Mouse (Mus musculus) 416B (cell line): ENCODE data around the gene Snrpd3.
"Not testable (repeated sequence)": the region's sequence is repeated elsewhere in the genome, so short reads cannot be mapped to it uniquely, and the experiment has no call there.

Experiments
- DNase-seq: peaks from one replicate; pipeline ENCODE4 v3.0.0; 2011; ENCODE audit warnings: low read depth

The Snrpd3 gene

GRCm38 (mm10) chr10:75501641-75502040, 15.7 kb upstream of the Snrpd3 start:
- DNase-seq = no peak

- peak; percentile 60 for DNase-seq
Measured at GRCm38 (mm10) chr10:75503692-75504091, 13.7 kb upstream of the Snrpd3 start.

DNA sequence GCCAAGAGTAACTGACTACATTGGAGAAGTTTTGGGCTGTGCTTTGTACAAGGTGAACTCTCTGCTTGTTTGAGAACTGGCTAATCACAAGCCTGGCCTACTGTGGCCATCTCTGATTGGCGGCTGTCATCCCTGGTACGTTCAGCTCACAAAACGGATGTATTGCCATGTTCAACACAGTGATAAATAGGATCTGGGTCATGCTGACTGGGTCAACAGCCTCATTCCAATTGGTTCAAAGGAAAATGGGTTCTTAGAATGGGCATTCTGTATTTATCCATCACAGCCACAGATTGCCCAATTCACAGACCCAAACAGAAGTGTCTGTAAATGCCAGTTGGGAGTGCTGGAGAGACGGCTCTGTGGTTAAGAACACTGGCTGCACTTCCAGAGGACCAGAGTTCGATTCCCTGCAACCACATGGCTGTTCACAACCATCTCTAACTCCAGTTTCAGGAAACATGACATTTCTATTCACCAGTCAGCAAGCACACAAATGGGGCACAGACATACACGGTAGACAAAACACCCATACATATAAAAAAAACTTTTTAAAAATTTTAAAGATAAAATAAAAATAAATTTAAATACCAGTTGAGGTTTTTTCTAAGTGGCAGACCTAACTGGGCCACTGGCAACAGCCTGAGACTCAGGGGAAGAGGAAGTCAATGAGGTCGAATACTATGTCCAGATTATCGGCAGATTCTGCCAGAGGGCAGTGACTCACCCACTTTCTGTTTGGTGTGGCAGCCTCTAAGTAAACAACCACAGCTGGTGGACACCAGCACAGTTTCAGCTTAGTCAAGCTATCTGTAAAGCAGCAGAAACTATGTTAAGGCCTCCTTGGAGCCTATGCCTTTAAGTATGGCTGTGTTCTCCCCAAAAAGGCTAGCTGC, 12.9 kb upstream of the Snrpd3 start:
- peak; percentile 94 for DNase-seq

- no peak for DNase-seq
Measured at GRCm38 (mm10) chr10:75505130-75505495, 12.2 kb upstream of the Snrpd3 start.

DNA sequence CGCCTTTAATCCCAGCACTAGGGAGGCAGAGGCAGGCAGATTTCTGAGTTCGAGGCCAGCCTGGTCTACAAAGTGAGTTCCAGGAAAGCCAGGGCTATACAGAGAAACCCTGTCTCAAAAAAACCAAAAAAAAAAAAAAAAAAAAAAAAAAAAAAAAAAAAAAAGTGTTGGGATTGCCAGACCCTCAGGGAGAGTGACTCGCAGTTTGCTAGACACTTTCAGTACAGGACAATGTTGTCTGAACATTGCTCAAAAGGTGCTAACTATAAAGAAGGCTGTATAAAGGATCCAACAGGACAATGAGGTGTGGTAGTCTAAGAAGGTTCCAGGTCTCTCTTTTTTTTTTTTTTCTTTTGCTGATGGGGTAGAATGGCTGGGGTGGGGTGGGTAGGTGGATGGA, 11.4 kb upstream of the Snrpd3 start:
- DNase-seq = not testable (repeated sequence)

GRCm38 (mm10) chr10:75510446-75510845, 6.9 kb upstream of the Snrpd3 start:
- DNase-seq = no peak

DNA sequence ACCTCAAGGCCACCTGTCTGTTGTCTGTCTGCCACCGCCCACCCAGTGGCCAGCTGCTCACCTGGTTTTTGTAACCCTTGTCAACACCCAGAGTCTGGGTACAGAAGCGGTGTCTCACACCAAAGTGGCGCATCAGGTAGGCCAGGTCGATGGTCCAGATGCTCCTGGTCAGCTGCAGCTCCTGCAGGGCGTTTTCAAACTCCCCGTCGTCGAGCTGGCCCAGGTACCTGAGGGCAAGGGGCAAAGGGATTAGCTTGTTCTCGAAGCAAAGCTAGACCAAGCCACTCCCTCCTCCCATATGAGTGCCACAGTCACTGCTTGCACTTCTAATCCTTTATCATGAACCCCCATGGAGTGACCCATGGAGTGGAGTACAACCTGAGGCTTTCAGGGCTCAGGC, 6.3 kb upstream of the Snrpd3 start:
- DNase-seq = no peak

DNA sequence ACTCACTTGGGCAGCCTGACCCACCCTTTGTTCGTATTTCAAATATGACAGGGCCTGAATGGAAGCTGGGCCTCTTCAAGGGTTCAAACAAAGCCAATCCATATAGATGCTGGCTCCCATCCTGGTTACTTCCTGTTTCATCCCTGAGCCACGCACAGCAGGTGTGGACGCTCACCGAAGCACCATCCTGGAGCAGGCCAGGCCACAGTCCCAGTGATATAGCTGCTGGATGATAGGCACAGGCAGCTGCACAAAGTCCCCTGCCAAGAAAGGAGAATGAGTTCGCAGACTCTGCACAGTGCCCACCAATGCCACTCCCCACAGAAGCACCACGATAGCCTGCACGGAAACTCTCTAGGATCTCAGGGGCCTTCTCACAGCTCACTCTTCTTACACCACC, 5.5 kb upstream of the Snrpd3 start:
- no peak for DNase-seq

GRCm38 (mm10) chr10:75512796-75513195, 4.6 kb upstream of the Snrpd3 start:
- DNase-seq = no peak

GRCm38 (mm10) chr10:75513306-75514067, 3.9 kb upstream of the Snrpd3 start:
- DNase-seq = no peak

- DNase-seq = no peak
Measured at GRCm38 (mm10) chr10:75514361-75514760, 3.0 kb upstream of the Snrpd3 start.

DNA sequence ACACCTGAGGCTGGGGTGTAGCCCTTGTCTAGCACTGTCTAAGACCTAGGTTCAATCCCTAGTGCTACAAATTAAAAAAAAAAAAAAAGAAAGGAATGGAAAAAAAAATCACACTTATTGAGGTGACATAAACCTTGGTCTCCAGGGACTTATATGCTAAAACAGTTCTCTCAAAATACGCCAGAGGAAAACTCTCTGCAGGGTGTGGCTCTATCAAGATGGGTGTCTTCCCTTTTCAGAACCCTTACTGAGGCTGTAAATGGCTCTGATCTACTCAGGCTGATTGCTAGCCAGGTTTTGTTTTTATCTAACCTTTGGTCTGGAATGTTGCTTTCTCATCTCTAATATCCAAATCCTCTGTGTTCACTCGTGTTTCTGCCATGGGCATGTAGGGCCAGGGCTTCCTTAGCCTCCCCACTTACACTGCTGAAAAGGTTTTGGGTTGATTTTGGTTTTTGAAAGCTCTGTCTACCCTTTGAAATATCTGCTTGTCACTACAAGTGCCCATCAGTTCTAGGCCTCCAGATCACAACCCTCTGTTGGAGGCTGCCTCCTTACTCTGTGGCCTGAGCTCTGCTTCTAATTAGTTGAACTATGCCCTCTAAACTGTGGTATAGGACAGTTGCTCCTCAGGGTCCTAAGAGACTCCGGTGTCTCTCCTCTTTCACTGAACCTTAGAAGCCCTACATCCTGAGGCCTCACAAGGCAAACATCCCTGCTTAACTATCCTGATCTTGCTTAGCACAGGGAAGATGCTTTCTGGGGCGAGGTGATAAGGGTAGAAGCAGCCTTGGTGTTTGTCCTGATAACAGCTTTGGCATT, 1.9 kb upstream of the Snrpd3 start:
- DNase-seq = no peak

- DNase-seq = peak; percentile 36
Measured at GRCm38 (mm10) chr10:75516038-75516723, 1.2 kb upstream of the Snrpd3 start.

DNA sequence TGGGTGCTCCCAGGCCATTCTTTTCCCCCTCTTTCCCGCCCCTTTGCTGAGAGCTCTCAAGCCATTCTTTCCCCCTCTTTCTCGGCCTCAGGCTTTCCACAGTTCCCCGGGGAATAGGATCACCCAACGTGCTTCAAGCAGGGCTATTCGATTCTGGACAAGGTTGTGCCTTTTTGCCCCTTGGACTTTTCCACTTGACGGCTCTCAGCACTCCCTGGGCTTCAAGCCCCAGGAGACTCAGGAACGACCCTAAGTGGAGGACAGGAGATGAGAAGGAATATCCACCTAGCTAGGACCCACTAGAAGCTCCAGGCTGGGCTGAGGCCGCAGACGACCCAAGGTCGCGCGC, 653 bp upstream of the Snrpd3 start:
- DNase-seq = no peak

GRCm38 (mm10) chr10:75517758-75518143, 400 bp downstream of the Snrpd3 start, which contains the start of gene Gucd1:
Gucd1 (minus strand) TSS chr10:75517972.
- peak; percentile 97 for DNase-seq

DNA sequence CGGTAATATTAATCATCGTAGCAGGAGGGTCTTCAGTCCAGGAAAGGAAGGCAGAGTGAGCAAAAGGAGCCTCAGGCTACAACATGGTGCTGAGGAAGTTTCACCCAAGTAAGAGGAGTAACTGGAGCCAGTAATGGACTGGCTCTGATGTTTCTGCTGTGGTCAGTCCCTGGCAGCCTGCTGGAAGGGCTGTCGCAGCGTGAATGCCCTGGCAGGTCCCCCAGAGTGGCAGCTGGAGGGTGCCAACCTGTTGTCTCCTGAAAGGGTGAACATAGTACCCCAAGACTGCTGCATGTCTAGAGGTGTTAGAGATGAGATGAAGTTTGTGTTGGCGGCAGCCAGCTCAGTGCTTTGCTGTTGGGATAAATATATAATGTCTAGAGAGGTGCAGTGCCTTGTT, 3.2 kb downstream of the Snrpd3 start:
- no peak for DNase-seq

GRCm38 (mm10) chr10:75521643-75522042, 4.3 kb downstream of the Snrpd3 start:
- no peak for DNase-seq

DNA sequence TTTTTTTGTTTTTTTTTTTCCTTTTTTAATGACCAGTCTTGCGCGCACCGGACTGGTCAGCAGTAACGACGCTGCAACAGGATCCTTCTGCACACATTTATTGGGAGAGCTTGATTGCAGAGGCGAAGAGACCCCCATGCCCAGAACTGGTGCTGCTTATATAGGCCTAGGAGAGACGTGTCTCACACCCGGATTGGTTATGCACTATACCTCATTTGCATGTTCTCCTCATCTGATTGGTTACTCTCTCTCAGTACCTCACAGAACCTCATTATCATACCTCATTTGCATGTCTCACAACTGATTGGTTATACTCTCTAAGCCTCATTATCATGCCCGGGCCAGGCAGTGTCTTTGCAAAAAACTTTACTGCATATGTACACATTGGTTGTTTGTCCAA, 8.1 kb downstream of the Snrpd3 start:
- not testable (repeated sequence) for DNase-seq

GRCm38 (mm10) chr10:75530322-75530721, 13.0 kb downstream of the Snrpd3 start:
- no peak for DNase-seq

DNA sequence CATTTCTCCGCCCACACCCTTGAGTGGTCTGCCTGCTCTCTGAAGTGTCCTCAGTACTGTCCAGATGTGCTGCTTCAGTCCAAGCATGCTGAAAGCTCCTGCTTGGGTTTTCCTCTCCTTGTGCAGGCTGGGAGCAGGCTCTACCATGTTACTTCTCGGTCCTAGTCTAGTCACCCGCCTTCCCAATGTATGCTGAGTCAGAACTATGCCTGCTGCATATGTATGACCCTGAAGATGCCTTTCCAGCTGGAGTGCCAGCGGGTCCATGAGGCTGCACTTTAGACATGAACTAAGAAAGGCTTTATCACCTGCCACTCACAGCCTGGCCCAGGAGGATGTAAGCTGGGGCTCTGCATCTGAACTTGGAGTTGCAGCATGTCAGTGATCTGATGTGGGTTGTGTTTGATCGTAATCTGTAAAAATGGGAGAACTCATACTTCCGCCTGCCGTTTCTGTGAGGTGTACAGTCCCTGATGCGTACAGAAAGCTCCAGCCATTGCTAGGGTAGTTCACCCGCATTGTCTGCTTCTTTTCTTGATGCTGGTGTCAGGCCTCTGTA, 14.3 kb downstream of the Snrpd3 start:
- no peak for DNase-seq

DNA sequence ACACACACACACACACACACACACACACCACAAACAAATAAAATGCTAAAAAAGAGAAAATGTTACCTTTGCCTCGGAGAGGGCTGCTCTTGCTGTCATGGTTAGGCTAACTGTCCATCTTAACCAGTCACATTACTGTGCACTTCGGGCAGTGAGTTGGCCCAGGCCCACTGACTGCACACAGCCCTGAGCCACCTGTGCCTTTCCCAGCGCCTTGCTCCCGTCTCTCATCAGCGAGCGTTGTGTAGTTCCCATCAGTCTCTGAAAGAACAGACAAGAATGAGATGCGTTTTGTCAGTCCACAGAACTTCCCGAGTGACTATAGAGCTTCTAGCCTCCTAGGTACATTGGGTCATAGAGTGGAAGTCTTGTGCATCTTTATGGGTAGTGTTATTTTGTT, 16.9 kb downstream of the Snrpd3 start:
- no peak for DNase-seq

GRCm38 (mm10) chr10:75534934-75535333, 17.6 kb downstream of the Snrpd3 start:
- no peak for DNase-seq
